In the genomic region with DNA sequence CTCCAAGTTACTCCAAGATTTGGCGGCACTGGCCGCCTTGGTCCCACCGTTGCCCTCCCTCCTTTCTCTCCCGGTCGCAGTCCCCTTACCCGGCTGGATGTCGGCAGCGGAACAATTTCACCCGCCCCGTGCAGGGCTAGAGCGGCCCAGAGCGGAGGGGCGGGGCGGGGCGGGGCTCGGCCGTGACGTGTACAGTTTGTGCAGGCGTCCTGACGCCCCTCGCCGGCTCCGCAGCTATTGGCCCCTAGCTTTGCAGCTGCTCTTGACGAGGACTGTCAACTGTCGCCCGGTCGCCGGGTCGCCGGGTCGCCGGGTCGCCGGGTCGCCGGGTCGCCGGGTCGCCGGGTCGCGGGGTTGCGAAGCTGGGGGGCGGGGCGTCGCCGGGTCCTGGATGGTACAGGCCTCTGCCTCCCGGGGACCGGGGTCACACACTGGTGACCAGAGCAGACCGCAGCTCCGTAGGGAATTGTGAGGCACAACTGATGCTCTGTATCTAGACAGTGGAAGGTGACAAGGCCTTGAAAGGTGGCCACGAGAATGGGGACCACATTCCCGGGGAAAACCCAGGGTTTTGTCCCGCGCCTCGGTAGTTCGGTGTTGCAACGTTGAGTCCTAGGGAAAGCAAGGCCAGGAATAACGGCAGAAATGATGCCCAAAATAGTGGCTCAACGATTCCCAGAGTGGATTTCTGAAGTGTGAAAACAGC, we compare ENCODE assay signal across 8 mouse cellular contexts. TPM values are rescaled to one million over a fixed set of nuclear protein-coding genes. Genes with fewer than 3 reads are reported as not detected.
DNase-seq lines count a peak whose midpoint lies in the region; ATAC-seq and TF ChIP-seq lines count a peak whose summit lies in the region.

A gene (minus strand): TSS at position 311 of the 706 bp plus-strand sequence.

- peak within 1 kb of the TSS; percentile 49 for H3K9ac ChIP-seq in intestine, postnatal 0 days (ENCODE audit: low read depth, low read length)

- no peaks in the 10 kb centered on the region for H3K9me3 ChIP-seq in intestine, postnatal 0 days (ENCODE audit: control insufficient read depth)
- H3K9me3 ChIP-seq in midbrain, embryonic 10.5 days (replicated peaks), result no peaks in the 10 kb centered on the region

- peak within 1 kb of the TSS; percentile 96 for H3K4me2 ChIP-seq in intestine, postnatal 0 days (replicated peaks; ENCODE audit: low read depth)

- peak; percentile 76 for ATAC-seq in intestine, postnatal 0 days

- peak within 1 kb of the TSS; percentile 67 for H3K4me3 ChIP-seq in intestine, postnatal 0 days (ENCODE audit: low read depth, low read length)
- peak within 1 kb of the TSS; percentile 80 for H3K4me3 ChIP-seq in midbrain, embryonic 10.5 days

- TF ChIP-seq CTCF in intestine, postnatal 0 days (IDR thresholded peaks at IDR 0.05; ENCODE audit: low read depth), result no peak

- H3K4me1 ChIP-seq in intestine, postnatal 0 days (replicated peaks; ENCODE audit: control insufficient read depth, insufficient read depth, low read length), result no peaks in the 10 kb centered on the region
- H3K4me1 ChIP-seq in midbrain, embryonic 10.5 days, result peaks cover 30% of the 10 kb centered on the region

- intact Hi-C loops in left cerebral cortex, postnatal 36 days (cut with DNase I), result loop anchor here (2.0 to 5.0 kb wide), 3 partner anchors 47 to 127 kb away; a partner anchor contains a TSS

- whole genome bisulfite sequencing in intestine, postnatal 0 days, result under 1% methylated on average over 57 of the region's 60 CpGs
- WGBS in midbrain, embryonic 10.5 days, result 1% methylated on average over 60 of the region's 60 CpGs

- DNase-seq in adrenal gland, adult 8-10 months, result peak; percentile 73
- DNase-seq in embryo, embryonic 9.5 days (ENCODE audit: extremely low spot score), result peak; percentile 96
- no peak for DNase-seq in gonadal fat pad, adult 2 months (ENCODE audit: low read depth)
- peak; percentile 74 to 83 for DNase-seq in left cerebral cortex, postnatal 36 days (ENCODE audit: low spot score in 2 of 2)
- peak; percentile 92 for DNase-seq in midbrain, embryonic 10.5 days (ENCODE audit: low spot score)
- DNase-seq in right cerebral cortex, postnatal 36 days (ENCODE audit: low spot score in 2 of 2), result peak; percentile 70 to 80
- DNase-seq in urinary bladder, postnatal 4 days (ENCODE audit: low spot score in 2 of 2), result peak; percentile 71 to 76

- H3K27ac ChIP-seq in intestine, postnatal 0 days (ENCODE audit: low read depth, low read length), result peak within 1 kb of the TSS; percentile 23; the same call in 1 of the 2 replicates
- H3K27ac ChIP-seq in midbrain, embryonic 10.5 days (replicated peaks), result peak within 1 kb of the TSS; percentile 79

- H3K36me3 ChIP-seq in intestine, postnatal 0 days (ENCODE audit: control insufficient read depth, insufficient read depth), result peaks cover 5% of the 10 kb centered on the region; the same call in 1 of the 2 replicates
- H3K36me3 ChIP-seq in midbrain, embryonic 10.5 days, result peaks cover 12% of the 10 kb centered on the region; the same call in 1 of the 2 replicates

- no peaks in the 10 kb centered on the region for H3K27me3 ChIP-seq in intestine, postnatal 0 days (replicated peaks; ENCODE audit: control insufficient read depth, insufficient read depth, low read length)
- peaks cover 34% of the 10 kb centered on the region for H3K27me3 ChIP-seq in midbrain, embryonic 10.5 days (ENCODE audit: low read depth, poor library complexity, severe bottlenecking)

RNA-seq across cellular contexts. Expression of the gene that starts here (rescaled TPM):
- total RNA-seq in adrenal gland, adult 8-10 months (2022), result 10 to 100 TPM; 28.7 to 35.1 (median 31.4) TPM
- polyA plus RNA-seq in gonadal fat pad, adult 2 months (2012; rRNA removed), result 154 and 180 TPM in 2 replicates
- 5.1 and 5.4 TPM in 2 replicates for polyA plus RNA-seq in intestine, postnatal 0 days (2015; fragmentation: Nextera tagmentation; extraction: Ambion mirVana)
- 10 to 100 TPM; 12.0 to 12.6 TPM for total RNA-seq in left cerebral cortex, postnatal 36 days (2021)
- 13.9 and 14.9 TPM in 2 replicates for polyA plus RNA-seq in midbrain, embryonic 10.5 days (2016; fragmentation: Nextera tagmentation; extraction: Ambion mirVana)
